Mouse (Mus musculus) bone marrow macrophage, adult 2 months (primary cell): ENCODE measurements around the gene Snrpf.

Source experiments
- CTCF ChIP-seq: IDR thresholded peaks from 2 replicates; pipeline ENCODE4 v1.5.1; 2012; ENCODE audit warnings: low read depth, mild to moderate bottlenecking, low read length, moderate library complexity
- POLR2A ChIP-seq: IDR thresholded peaks from 2 replicates; pipeline ENCODE4 v1.6.1; 2012; ENCODE audit warnings: mild to moderate bottlenecking, low read depth, low read length, borderline replicate concordance

- TF ChIP-seq CTCF (no peak), POLR2A (no peak)
Observed at GRCm38 (mm10) chr10:93544172-93544571, 45.3 kb downstream of the Snrpf start.
